Mouse (Mus musculus) frontal cortex, adult 2 months (tissue): ENCODE measurements around the gene Klf15. TPM values are rescaled to one million over a fixed set of nuclear protein-coding genes. Genes with fewer than 3 reads are reported as not detected.

ENCODE experiments used
- DNase-seq, 2 experiments: peaks; one replicate each; pipeline ENCODE4 v3.0.0; 2022; ENCODE audit warnings: low spot score in 1 of 2; ENCODE audit errors: extremely low spot score in 1 of 2
- polyA plus RNA-seq: library from polyadenylated mRNA; depleted of rRNA; stranded (reverse); fragments of >200 nt; gene quantifications from 2 replicates; pipeline ENCODE4 v1.2.3, GENCODE M21; 2012; rRNA removed

Klf15 gene
- polyA plus RNA-seq, 1 experiment, result 27.2 TPM

DNA sequence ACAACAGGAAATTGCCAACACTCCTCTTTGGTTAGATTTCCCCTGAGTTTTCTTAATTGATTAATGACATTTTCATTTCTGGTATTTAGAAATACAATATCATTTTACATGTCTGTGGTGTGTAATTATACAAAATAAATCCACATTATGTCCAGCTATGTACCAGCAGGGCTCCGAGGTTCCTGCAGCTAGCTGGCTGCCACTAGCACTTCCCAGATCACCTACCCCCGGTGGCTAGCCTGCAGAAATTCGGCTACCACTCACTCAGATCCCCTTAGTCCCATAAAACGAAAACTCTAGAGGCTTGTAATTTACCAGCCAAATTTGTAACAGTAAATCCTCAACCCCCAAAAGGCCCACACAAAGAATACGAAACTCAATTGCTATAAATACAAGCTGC lies 57.0 kb downstream of the Klf15 start:
- no peak for DNase-seq

Other genes with a start within 250 kb of the Klf15 start
- not detected in 2 replicates for gene Vmn1r53, start 238.1 kb upstream of the Klf15 start, polyA plus RNA-seq
- gene Vmn1r54, start 216.3 kb upstream of the Klf15 start, polyA plus RNA-seq, result not detected in 2 replicates
- gene BC048671, start 161.4 kb upstream of the Klf15 start, polyA plus RNA-seq, result not detected in 2 replicates
- 0.04 and 0.17 TPM in 2 replicates for gene Chst13, start 137.4 kb upstream of the Klf15 start, polyA plus RNA-seq
- not detected in 2 replicates for gene Uroc1, start 129.3 kb upstream of the Klf15 start, polyA plus RNA-seq
- 16.7 and 18.3 TPM in 2 replicates for gene Zxdc, start 93.1 kb upstream of the Klf15 start, polyA plus RNA-seq
- 6.3 TPM in 2 replicates for gene Cfap100, start 33.8 kb upstream of the Klf15 start, polyA plus RNA-seq
- gene Aldh1l1, start 23.9 kb downstream of the Klf15 start, polyA plus RNA-seq, result 51.6 and 55.0 TPM in 2 replicates
- 6.7 and 6.9 TPM in 2 replicates for gene Slc41a3, start 142.1 kb downstream of the Klf15 start, polyA plus RNA-seq